Mouse (Mus musculus) granulocyte monocyte progenitor cell, adult 5-6 weeks (primary cell): ENCODE measurements around the gene Krtcap2. TPM values are rescaled to one million over a fixed set of nuclear protein-coding genes. Genes with fewer than 3 reads are reported as not detected.

Source experiments
- ATAC-seq: replicated peaks from 2 replicates; pipeline ENCODE4 v1.8.0; 2016; ENCODE audit warnings: mild to moderate bottlenecking, moderate TSS enrichment, inconsistent platforms; ENCODE audit not compliant: poor library complexity, severe bottlenecking
- total RNA-seq, 2 experiments: library from RNA; stranded (forward) in 1 of 2; stranded (reverse) in 1 of 2; fragments of 200-712, 200-1000 nt in 1 of 2; fragments of >200 nt in 1 of 2; fragmentation: Nextera tagmentation in 1 of 2; gene quantifications; 2 replicates each; pipeline ENCODE4 v1.2.3; 2014 to 2017

Gene Krtcap2
- total RNA-seq, 2 experiments from 2014 or later = 312 to 384 TPM

DNA sequence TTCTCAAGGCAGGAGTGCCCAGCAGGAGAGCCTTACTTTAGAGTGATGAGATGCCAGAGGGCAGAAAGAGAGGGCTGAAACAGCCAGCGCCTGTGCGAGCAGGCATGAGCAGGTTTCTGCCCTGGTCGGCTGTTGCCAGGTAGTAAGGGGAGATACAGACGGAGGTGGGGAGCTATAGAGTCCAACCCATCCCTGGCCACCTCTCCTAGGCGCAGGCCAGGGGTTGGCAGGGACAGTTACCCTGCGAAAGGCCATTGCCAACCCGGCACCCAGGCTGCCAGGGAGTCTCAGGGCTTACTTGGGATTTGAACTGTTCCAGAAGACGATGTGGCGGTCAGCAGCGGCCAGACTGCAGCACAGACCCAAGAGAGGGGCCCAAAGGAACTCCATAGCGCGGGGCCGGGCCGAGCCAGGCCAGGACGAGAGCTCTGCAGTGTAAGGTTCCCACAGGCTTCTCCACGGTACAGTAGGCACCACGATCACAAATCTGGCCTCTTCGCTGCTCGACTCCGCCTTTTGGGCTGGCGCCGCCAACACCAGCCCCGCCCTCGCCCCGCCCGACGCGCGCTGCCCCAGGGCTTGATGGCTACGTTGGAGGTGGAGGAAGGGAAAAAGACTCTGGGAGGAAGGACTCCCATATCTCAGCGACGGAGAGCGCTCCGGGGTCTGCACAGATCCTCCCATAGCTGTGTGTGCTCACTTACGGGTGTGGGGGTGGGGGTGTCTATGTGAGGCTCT lies 33.6 kb downstream of the Krtcap2 start:
- ATAC-seq = peak; percentile 57

DNA sequence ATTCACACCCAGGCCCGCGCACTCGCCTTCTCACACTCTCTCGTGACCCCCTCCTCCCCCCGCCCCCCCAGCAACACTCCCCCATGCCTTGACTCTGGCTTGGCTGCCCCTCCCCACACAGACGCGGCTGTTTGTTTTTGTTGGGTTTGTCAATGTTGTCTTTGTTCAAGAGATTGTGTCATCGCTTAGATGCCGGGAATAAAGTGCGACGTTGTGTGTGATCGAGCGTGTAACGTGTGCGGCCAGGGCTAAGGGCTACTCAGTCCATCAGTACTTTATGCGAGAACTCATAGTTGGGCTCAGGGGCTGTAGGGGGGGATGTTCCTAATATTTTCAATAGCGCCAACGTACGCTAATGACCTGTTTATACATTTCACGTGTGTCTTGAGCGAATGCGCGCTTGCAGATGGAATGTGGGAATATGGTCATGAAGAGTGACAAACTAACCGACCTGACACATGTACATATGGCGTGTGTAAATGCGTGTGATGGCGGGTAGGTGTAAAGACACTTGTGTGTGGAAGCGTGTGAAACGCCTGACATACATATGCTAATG lies 34.4 kb downstream of the Krtcap2 start:
- no peak for ATAC-seq

DNA sequence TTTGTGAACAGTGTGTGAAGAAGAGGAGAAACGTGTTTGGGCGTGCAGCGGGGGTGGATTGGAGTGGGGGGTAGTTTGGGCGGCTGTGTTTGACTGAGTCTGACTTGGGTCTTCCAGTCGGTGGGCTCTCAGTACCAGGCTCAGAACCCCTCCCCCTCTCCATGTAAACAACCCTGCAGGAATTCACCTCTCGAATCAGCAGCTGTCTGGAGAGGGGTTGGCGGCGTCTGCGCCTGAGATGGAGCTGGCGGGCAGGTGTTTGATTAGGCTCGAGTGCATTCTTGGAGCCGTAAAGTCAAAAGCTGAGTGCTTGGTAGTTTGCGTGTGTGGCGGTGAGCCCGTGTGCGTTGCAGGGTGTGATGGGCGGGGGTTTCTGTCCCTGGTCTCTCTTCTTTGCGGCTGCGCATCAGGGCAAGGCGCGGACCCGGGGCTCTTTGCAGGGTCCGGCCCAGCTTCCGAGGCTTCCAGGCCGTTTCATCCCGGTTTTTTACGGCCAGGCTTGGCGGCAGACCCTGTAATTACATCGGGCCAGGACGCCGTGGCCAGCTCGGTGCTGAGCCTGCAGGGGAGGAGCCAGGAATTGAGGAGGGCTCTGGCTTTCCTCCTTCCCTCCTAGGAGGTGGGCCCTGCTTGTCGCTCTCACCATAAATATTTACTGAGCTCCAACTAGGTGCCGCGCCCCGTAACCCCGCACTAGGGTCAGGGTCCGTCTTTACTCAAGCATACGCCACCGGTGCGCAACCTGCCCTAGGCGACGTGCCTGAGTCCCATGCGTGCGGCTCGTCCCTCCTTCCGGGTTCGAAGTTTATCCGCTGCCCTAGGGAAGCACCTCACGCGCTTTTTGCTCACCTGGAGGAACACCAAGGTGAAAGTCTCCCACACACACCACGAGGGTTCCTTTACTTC lies 35.1 kb downstream of the Krtcap2 start, which contains the start of gene Efna1:
Efna1 (minus strand) TSS at position 537 of the 906 bp plus-strand sequence.
- peak; percentile 21; the same call in 1 of the 2 replicates for ATAC-seq

DNA sequence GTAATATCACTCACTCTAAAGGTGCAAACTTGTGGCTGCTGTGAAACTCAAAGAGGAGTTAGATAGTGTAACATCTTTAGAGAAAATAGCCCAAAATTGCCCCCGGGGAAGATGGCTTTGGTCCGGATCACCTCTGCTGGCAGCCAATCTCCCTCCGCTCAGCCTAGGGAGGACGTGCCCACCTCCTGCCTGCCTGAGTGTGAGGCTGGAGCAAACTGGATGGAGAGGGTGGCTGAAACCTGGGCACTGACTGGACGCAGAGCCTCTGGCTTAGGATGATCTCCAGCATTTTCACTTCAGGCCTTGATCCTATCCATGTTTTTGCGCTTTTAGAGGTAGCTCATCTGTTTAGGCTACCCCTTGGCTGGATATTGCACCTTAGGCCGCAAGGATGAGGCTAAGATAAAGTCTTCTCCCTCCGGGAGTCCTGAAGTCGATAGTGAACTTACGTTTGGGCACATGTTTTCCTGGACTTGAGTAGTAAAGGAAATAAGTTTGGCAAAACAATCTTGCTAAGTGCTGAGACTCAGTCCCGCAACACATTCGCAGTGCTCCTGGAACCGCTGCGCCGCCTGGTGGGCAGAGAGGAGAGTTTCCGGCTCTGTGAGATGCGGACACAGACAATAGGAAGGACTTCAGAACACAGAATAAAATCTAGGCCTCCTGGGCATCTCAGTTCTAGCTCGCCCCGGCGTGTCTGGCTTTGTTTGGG lies 36.0 kb downstream of the Krtcap2 start:
- ATAC-seq = peak; percentile 59

DNA sequence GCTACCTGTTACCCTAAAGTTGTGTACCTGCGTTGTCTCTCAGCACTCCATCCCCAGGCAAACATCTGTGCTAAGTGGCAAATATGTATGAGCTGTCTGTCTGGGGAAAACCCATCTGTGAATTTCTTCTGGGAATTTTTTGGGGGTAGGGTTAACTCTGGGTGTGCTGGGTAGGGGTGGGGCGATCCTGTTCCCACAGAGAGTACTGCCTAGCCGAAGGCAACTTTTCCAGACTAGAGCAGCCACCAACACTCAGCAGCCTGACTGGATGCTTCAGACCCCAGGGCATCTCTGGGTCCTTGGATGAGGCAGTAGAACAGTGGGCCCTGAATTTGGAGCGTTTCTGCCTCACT lies 36.5 kb downstream of the Krtcap2 start:
- no peak for ATAC-seq

DNA sequence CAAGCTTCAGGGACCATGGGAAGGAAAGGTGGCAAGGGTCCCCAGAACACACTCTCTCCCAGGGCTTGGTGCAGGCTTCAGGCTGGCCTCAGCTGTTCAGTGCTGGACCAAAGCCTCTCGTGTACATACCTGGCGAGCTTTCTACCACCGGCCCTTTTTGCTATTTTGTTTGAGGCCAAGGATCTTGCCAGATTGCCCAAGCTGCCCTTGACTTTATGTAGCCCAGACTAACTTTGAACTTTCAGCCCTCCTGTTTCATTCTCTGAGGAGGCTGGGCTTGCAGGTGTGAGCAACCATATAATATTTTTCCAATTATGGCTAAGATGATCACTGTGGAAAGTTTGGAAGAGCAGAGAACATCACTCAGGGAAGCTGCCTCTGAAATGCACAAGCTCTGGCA lies 38.5 kb downstream of the Krtcap2 start:
- ATAC-seq = no peak

DNA sequence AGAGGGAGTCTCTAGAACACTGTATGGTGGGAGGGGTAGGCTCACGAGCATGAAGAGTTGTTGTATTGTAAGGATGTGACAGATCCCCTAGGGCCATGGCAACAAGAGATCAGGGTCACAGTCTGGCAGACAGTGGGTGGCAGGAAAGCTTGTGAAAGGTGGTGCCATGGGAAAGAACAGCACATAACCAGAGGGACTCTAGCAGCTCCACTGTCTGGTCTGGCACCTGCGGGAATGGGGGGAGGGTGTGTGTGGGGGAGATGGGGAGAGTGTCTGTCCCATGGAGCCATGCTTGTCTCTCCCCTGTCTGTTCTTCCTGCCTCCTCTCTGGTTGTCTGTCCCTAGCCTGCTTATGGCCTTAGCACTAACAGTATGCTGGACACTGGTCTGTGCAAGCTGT lies 39.8 kb downstream of the Krtcap2 start:
- peak; percentile 15; the same call in 1 of the 2 replicates for ATAC-seq

DNA sequence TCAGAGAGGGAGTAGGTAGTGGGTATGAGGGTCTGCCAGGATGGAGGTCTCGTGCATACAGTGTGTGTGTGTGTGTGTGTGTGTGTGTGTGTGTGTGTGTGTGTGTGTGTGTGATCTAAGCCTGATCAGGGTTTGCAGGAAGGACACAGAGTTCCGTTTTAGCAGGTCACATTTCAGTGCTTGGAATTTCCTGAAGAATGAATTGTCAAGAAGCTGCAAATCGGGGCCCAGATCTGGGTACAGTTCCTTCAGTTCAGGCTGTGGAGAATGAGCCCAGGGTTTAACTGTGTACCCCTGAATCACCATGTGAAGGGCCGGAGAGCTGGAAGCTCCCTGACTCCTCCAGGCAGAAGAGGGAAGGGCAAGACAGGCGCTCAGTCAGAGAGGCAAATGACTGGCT lies 41.5 kb downstream of the Krtcap2 start:
- ATAC-seq = no peak

DNA sequence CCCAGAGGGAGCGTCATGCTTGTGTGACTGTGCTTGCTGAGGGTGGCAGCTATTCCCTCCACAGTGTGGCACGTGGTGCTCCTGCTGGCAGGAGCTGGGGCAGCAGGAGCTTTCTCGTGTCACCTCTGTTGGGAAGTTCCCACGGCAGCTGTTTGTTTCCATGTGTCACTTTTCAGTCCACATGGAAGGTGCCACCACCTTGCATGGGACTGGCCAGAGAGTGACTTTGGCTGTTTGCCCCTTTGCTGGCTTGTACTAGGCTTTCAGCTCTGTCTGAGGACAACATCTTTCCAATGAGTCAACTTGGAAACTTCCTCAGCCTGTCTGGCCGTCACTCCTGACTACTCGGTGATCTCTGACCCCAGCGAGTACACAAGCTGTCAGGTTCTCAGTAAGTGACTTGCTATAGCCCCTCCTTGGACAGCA lies 42.8 kb downstream of the Krtcap2 start:
- no peak for ATAC-seq

DNA sequence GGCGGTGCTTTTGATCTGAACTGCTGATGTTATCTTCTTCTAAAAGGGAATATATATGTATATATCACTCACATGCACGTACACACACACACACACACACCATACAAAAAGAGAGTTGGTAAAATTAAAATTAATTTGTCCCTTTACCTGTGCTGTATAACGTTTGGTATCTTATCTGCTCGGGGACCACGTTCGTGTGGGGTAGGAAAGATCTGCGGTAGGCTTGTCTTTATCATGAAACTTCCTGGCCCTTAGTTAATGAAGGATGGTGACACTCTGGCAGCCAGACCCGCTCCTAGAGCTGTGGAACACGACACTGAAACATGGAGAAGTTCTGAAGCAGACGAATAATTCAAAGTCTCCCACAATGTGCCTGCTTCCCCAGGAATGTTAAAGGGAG lies 46.1 kb downstream of the Krtcap2 start:
- ATAC-seq = no peak

DNA sequence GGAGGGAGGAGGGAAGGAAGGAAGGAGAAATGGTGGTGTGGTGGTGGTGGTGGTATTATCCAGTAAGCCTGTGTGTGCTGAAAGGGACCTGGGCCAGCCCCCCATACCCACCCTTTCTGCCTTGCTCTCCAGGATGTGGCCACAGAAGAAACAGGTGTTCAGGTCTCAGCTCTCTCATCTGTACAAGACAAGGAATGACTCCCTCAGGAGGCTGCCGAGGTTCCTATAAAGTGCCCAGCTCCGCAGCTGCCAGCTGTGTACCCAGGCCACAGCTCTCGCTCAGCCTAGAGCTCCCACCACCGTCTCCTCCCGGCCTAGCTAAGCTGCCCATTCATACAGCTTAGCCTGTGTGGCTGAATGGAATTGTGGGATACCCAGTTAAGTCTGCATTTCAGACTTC lies 46.5 kb downstream of the Krtcap2 start:
- ATAC-seq = no peak

DNA sequence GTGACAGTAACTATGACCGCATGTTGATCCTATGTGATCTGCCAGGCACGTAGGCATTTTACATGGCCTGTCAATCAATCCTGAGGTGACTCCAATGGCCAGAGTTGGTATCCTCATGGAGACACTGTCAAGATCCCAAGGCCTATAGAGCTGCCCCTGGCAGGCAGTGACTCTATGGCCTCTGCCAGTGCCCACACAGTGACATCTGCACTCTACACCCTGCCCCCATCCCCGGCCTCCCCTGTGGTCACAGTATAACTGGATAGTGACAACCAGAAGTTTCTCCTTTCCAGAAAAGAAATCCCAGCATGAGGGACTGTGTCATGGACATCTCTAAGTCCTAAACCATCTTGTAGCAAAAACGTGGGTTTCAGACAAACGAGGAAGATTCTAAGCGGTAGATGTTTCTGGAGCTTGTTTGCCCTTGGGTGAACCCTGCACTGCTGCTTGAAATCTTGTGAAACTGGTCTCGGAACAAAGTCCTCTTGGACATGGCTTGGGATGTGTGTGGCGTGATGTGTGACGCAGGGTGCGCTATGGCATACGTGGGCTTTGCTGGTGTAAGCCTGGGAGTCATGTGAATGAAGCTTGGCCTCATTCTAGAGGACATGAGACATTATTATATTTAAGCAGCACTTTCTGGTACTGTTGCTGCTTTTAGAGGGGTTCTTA lies 47.6 kb downstream of the Krtcap2 start:
- no peak for ATAC-seq

DNA sequence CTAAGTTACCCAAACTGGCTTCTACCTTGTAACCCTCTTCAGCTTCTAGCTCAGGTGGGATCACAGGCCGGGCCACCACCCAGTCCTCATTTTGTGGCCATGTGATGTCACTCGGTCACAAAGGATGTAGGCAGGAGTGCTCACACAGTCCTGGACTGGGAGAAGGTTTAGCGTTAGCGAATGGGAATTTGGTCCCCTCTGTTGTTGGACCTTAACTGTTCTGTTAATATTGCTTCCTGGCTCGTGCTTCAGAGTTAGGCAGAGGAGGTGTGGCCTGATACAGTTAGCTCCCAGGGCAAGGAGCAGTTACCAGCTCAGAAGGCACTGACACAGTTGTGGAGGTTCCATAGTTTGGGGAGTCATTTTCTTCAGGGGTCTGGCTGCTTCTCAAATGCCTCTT lies 48.4 kb downstream of the Krtcap2 start:
- no peak for ATAC-seq

DNA sequence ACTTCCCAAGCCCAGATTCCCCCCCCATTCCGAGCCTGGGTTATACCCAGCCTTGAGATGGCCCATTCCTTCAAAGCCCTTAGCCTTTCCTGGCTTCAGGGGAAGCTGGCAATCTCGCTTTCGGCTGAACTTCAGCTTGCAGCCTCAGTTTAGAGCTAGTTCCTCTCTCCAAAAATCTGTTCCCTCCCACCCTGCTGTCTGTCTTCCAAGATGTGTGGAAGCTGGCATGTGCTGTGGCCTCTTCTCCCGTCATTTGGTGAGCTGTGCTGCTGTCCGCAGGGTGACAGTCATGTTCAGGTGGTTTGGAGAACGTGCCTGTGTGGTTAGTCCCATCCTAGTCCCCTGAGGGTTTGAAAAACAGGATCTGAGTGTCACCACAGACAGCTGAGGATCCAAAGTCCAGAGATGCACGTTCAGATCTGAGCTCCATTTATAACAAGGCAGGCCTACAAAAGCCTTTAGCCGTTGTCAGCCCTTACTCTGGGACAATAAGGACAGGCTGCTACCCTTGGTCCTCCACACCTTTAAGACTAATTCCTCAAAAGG lies 50.0 kb downstream of the Krtcap2 start:
- no peak for ATAC-seq

DNA sequence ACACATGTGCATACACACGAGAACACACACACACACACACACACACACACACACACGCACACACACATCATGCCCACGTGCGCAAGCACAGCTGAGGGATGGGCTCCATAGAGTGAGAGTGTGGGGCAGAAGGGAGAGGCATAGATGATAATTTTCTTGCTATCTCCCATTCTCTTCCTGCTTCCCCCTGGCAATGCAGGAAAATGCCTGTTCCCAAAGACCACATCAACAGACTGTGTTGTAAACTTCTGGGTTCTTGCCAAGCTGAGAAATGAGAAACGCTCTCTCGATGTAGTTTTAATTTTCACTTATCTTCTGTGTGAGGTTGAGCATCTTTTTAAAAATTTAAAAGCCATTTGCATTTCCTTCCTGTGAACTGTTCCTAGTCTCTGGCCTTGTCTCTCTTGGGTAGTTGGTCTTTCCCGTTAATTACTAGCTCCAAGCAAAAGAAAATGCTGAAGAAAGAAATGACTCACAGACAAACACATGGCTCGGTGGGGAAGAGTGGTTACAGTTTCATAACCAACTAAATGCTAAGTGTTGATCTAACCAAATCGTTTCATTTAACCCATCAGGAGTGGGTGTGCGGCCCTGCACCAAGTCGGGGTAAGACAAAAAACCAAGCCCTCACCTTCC lies 51.1 kb downstream of the Krtcap2 start:
- ATAC-seq = no peak

DNA sequence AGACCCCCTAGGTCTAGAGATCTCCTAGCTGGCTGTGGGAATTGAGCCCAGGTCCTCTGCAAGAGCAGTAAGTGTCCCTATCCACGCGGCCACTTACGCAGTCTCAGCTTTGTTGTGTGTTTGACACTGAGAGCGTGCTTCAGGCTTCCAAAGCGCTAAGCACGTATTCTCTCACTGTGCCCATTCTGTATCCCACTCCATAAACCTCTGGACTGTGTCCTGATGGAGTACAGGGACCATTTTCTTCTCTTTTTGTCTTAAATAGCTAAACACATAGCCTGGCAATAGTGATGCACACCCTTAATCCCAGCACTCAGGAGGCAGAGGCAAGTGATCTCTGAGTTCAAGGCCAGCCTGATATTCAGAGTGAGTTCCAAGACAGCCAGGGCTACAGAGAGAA lies 53.1 kb downstream of the Krtcap2 start:
- no peak for ATAC-seq

DNA sequence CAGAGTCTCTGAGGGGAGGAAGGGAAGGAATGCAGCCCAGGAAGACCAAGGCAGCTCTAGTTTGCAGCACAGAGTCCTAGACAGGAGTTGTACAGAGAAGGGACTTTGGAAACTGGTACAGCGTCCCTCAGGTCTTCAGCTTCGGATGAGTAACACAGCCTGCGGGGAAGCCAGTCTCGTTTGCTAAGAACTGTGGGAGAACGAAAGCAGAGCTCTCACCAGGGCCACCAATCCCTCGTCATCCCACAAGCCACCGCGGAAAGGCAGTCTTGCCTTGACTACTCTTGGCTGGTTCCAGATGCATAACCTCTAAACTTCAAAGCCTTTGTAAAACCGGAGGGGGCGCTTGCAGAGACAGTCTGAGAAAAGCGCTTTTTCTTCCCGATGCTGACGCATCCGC lies 53.7 kb downstream of the Krtcap2 start:
- ATAC-seq = peak; percentile 44
